Mouse (Mus musculus): Measurements from ENCODE around the gene Cdyl2.

DNA sequence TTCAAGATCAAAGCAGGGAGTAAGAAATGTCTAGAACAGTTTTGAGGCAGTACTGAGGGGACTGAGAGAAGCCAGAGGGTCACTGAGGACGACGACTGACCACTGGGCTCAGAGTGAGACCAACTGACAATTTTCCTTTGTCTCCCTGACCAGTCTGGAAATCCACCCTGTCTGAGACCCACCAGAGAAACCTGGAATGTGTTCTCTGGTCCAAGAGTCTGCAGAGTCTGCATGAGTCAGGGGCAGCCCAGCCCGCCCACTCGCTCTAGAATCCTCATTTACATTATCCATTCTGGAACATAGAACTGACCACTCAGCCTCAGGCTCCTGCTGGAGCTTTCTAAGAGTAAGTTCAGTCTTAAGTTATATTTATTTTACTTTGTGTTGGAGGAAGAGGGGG is 114.9 kb downstream of the Cdyl2 start:
- TF ChIP-seq ZC3H11A (IDR thresholded peaks at IDR 0.05; ENCODE audit: borderline replicate concordance, low read depth, low read length) (no peak), CHD2 (IDR thresholded peaks at IDR 0.05; ENCODE audit: low read depth, low read length) (no peak), HCFC1 (IDR thresholded peaks at IDR 0.05; ENCODE audit: borderline replicate concordance, insufficient read depth, low read length) (no peak)
